Mouse (Mus musculus): ENCODE measurements at regions not wholly inside any gene's neighbourhood (a gene's known extent, or its start where the extent isn't known, plus 50 kb on each side); places are given as distances from the start of the nearest gene placed in this dataset.

DNA sequence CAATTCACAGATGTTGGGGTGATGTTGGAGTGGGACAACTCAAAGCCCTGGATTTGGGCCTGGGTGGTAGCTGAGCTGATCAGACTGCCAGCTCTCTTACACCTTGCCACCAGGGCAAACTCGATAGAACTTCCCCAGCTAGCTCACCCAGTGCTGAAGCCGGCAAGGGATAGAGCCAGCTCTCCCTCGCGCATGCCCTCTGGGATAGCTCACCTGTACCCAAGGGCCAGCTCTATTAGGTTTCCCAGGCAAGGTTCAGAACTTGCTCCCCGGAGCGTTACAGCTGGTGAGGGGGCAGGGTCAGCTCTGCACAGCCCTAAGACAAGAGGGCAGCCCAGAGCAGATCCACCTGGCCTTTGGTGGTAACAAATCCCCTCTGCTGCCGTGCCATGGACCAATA, 54.1 kb upstream of the 1700012A03Rik start:
- Histone ChIP-seq H3K4me3 (ENCODE audit: low read depth, low read length) (no peak overlapping the region), H3K9me3 (ENCODE audit: low read length) (no peaks in the 10 kb centered on the region), H3K9ac (replicated peaks; ENCODE audit: low read length, poor library complexity, severe bottlenecking) (no peak overlapping the region), H3K27ac (ENCODE audit: low read depth, low read length) (no peak overlapping the region), H3K4me1 (ENCODE audit: insufficient read depth, low read length) (no peaks in the 10 kb centered on the region), H3K4me2 (ENCODE audit: low read depth, low read length, poor library complexity, severe bottlenecking) (no peak overlapping the region), H3K27me3 (ENCODE audit: insufficient read depth, low read length) (no peaks in the 10 kb centered on the region), H3K36me3 (ENCODE audit: insufficient read depth, low read length) (no peaks in the 10 kb centered on the region)
- DNase-seq (ENCODE audit: low spot score), result no peak
- 87% methylated on average over 7 of the region's 7 CpGs for WGBS
- TF ChIP-seq CTCF (IDR thresholded peaks at IDR 0.05), result no peak
- ATAC-seq (ENCODE audit: low FRiP score), result no peak

DNA sequence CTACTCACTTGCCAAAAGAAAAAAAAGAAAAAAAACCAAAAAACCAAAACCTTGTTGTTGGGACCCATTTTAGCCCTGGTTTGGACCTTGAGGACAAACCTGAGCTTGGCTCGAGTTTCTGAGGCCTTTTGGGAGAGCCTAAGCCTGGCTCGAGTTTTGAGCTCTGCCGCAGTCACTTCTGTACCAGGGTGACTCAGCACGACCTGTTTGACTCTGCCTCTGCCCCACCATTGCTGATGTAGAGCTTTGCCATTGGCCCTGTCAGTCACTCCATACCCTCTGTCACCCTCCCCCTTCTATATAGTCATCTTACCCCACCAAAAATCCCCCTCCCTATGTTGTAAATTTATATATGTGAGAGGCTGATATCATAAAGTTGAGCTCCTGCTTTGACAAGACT, 54.8 kb upstream of the 1700012A03Rik start:
- no peaks in the 10 kb centered on the region for H3K36me3 ChIP-seq (ENCODE audit: insufficient read depth, low read length)
- H3K9me3 ChIP-seq (ENCODE audit: low read length), result no peaks in the 10 kb centered on the region
- H3K4me2 ChIP-seq (ENCODE audit: low read depth, low read length, poor library complexity, severe bottlenecking), result no peak overlapping the region
- H3K4me1 ChIP-seq (ENCODE audit: insufficient read depth, low read length), result no peaks in the 10 kb centered on the region
- no peak for ATAC-seq (ENCODE audit: low FRiP score)
- 77% methylated on average over 4 of the region's 4 CpGs for WGBS
- no peak for DNase-seq (ENCODE audit: low spot score)
- no peak overlapping the region for H3K4me3 ChIP-seq (ENCODE audit: low read depth, low read length)
- no peak overlapping the region for H3K27ac ChIP-seq (ENCODE audit: low read depth, low read length)
- no peak for TF ChIP-seq CTCF (IDR thresholded peaks at IDR 0.05)
- no peaks in the 10 kb centered on the region for H3K27me3 ChIP-seq (ENCODE audit: insufficient read depth, low read length)
- H3K9ac ChIP-seq (replicated peaks; ENCODE audit: low read length, poor library complexity, severe bottlenecking), result no peak overlapping the region

DNA sequence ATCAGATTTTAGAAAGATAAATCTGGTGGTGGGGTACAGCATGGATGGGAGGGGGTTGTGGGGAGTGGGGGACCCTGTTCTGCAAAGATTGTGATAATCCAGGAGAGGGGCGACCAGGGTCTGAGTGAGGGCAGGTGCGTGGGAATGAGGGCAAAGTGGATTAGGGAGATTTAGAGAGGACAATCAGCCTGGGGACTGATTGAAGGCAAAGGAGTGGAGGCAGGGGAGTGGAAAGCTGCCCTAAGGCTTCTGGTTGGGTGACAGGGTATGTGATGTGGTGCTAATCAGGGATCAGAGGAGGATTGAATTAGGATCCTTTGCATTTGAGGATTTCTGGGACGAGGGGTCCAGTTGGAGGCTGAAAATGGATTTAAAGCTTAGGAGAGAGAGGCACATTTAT, 64.3 kb upstream of the 1700012A03Rik start:
- H3K4me3 ChIP-seq (ENCODE audit: low read depth, low read length), result no peak overlapping the region
- no peak overlapping the region for H3K27ac ChIP-seq (ENCODE audit: low read depth, low read length)
- H3K9me3 ChIP-seq (ENCODE audit: low read length), result no peaks in the 10 kb centered on the region
- DNase-seq (ENCODE audit: low spot score), result no peak
- ATAC-seq (ENCODE audit: low FRiP score), result no peak
- TF ChIP-seq CTCF (IDR thresholded peaks at IDR 0.05), result no peak
- H3K4me1 ChIP-seq (ENCODE audit: insufficient read depth, low read length), result no peaks in the 10 kb centered on the region
- WGBS, result 15% methylated on average over 3 of the region's 3 CpGs
- no peak overlapping the region for H3K4me2 ChIP-seq (ENCODE audit: low read depth, low read length, poor library complexity, severe bottlenecking)
- no peaks in the 10 kb centered on the region for H3K36me3 ChIP-seq (ENCODE audit: insufficient read depth, low read length)
- no peak overlapping the region for H3K9ac ChIP-seq (replicated peaks; ENCODE audit: low read length, poor library complexity, severe bottlenecking)
- no peaks in the 10 kb centered on the region for H3K27me3 ChIP-seq (ENCODE audit: insufficient read depth, low read length)

DNA sequence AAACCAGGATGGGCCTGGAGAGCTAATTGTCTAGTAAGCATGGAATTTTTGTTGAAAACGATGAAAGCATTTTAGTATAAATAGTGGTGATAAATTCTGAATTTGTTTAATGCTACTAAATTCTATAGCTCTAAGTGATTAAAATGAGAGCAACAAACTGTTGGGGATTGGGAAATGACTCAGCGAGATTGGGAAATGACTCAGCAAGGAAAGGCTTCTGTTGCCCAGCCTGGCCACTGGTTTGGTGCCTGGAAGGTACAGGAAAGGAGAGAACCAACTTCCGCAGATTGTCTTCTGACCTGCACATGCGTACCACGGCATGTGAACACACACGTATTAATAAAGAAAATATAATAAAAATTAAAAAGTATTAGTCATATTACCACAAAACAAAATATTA, 73.3 kb upstream of the 1700012A03Rik start:
- no peak for ATAC-seq (ENCODE audit: low FRiP score)
- Histone ChIP-seq H3K4me1 (ENCODE audit: insufficient read depth, low read length) (no peaks in the 10 kb centered on the region), H3K27ac (ENCODE audit: low read depth, low read length) (no peak overlapping the region), H3K27me3 (ENCODE audit: insufficient read depth, low read length) (no peaks in the 10 kb centered on the region), H3K4me2 (ENCODE audit: low read depth, low read length, poor library complexity, severe bottlenecking) (no peak overlapping the region), H3K9me3 (ENCODE audit: low read length) (no peaks in the 10 kb centered on the region), H3K9ac (replicated peaks; ENCODE audit: low read length, poor library complexity, severe bottlenecking) (no peak overlapping the region), H3K36me3 (ENCODE audit: insufficient read depth, low read length) (no peaks in the 10 kb centered on the region), H3K4me3 (ENCODE audit: low read depth, low read length) (no peak overlapping the region)
- WGBS, result 95% methylated on average over 6 of the region's 6 CpGs
- no peak for TF ChIP-seq CTCF (IDR thresholded peaks at IDR 0.05)
- no peak for DNase-seq (ENCODE audit: low spot score)

DNA sequence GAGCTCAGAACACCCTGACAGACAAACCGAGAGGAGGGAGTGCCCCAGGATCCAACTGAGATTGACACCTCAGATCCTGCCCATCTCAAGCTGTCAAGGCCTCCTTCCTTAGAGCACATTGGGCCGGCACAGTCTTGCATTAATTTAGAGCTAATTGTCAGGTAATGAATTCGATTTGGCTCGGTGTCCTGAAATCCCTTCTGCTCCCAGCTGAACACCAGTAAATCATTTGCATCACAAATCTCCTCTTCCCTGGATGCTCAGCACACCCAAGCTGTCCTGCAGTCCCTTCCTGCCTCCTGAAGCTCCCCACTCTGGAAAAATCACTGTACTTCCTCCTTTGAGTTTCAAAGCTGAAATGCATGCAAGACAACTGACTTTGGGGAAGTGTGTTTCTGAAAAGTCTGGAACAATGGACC, 102.0 kb upstream of the 1700012A03Rik start:
- no peaks in the 10 kb centered on the region for H3K36me3 ChIP-seq (ENCODE audit: insufficient read depth, low read length)
- H3K27ac ChIP-seq (ENCODE audit: low read depth, low read length), result no peak overlapping the region
- no peaks in the 10 kb centered on the region for H3K9me3 ChIP-seq (ENCODE audit: low read length)
- WGBS, result 13% methylated on average over 4 of the region's 4 CpGs
- no peak overlapping the region for H3K9ac ChIP-seq (replicated peaks; ENCODE audit: low read length, poor library complexity, severe bottlenecking)
- ATAC-seq (ENCODE audit: low FRiP score) (no peak), DNase-seq (ENCODE audit: low spot score) (no peak)
- H3K4me3 ChIP-seq (ENCODE audit: low read depth, low read length), result no peak overlapping the region
- TF ChIP-seq CTCF (IDR thresholded peaks at IDR 0.05), result no peak
- no peaks in the 10 kb centered on the region for H3K4me1 ChIP-seq (ENCODE audit: insufficient read depth, low read length)
- H3K4me2 ChIP-seq (ENCODE audit: low read depth, low read length, poor library complexity, severe bottlenecking), result no peak overlapping the region
- H3K27me3 ChIP-seq (ENCODE audit: insufficient read depth, low read length), result no peaks in the 10 kb centered on the region

DNA sequence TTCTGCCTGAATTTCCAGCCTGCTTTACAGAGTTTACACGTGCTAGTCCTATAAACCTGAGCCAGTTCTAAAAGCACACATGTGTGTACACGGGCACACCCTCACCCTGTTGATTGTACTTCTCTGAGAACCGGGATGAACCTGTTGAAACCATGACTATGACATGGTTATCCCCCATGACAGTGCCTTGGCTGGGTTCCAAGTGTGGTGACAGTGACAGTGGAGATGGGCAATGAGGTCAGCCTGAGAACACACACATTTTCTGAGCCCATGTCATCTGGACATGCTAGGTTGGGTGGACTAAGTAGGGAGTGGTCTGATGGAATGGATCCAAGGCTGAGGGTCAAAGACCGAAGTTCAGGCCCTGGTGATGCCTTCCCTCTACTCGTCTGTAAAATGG, 103.5 kb upstream of the 1700012A03Rik start:
- Histone ChIP-seq H3K36me3 (ENCODE audit: insufficient read depth, low read length) (no peaks in the 10 kb centered on the region), H3K27me3 (ENCODE audit: insufficient read depth, low read length) (no peaks in the 10 kb centered on the region), H3K27ac (ENCODE audit: low read depth, low read length) (no peak overlapping the region), H3K9ac (replicated peaks; ENCODE audit: low read length, poor library complexity, severe bottlenecking) (no peak overlapping the region), H3K4me2 (ENCODE audit: low read depth, low read length, poor library complexity, severe bottlenecking) (no peak overlapping the region), H3K9me3 (ENCODE audit: low read length) (no peaks in the 10 kb centered on the region), H3K4me1 (ENCODE audit: insufficient read depth, low read length) (no peaks in the 10 kb centered on the region), H3K4me3 (ENCODE audit: low read depth, low read length) (no peak overlapping the region)
- 92% methylated on average over 5 of the region's 5 CpGs for WGBS
- ATAC-seq (ENCODE audit: low FRiP score), result no peak
- TF ChIP-seq CTCF (IDR thresholded peaks at IDR 0.05), result no peak
- no peak for DNase-seq (ENCODE audit: low spot score)

DNA sequence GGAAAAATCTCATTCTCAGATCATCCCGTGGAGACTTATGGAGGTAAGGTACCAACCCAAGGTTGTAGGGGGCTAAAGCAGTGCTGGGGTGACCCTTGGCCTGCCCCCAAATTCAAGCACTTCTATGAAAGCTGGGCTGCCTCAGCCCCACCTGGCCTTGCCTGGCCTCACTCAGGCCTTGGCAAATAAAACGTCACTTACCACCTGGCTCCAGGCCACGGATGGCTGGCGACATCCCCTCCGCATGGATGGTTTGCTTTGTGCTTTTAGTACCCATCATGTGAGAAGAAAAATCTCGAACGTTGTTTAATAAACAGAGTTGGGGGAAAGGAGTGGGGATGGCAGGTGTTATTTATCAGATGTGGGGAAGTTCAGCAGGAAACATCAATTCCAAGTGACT, 104.7 kb upstream of the 1700012A03Rik start:
- Histone ChIP-seq H3K9me3 (ENCODE audit: low read length) (no peaks in the 10 kb centered on the region), H3K4me2 (ENCODE audit: low read depth, low read length, poor library complexity, severe bottlenecking) (no peak overlapping the region), H3K36me3 (ENCODE audit: insufficient read depth, low read length) (no peaks in the 10 kb centered on the region), H3K9ac (replicated peaks; ENCODE audit: low read length, poor library complexity, severe bottlenecking) (no peak overlapping the region), H3K27me3 (ENCODE audit: insufficient read depth, low read length) (no peaks in the 10 kb centered on the region), H3K4me1 (ENCODE audit: insufficient read depth, low read length) (no peaks in the 10 kb centered on the region), H3K27ac (ENCODE audit: low read depth, low read length) (no peak overlapping the region), H3K4me3 (ENCODE audit: low read depth, low read length) (no peak overlapping the region)
- DNase-seq (ENCODE audit: low spot score) (no peak), ATAC-seq (ENCODE audit: low FRiP score) (no peak)
- TF ChIP-seq CTCF (IDR thresholded peaks at IDR 0.05), result no peak
- 80% methylated on average over 7 of the region's 7 CpGs for WGBS

All from midbrain, postnatal 0 days (tissue).